Mouse (Mus musculus) cerebellum, adult 2 months (tissue): ENCODE data around the gene Fbxl5.

Source experiments
- CTCF ChIP-seq: fragments of 200-500 bp; IDR thresholded peaks from 2 replicates; pipeline ENCODE4 v1.5.1; 2011; ENCODE audit warnings: low read depth, mild to moderate bottlenecking, control low read depth, low read length, moderate library complexity, borderline replicate concordance; ENCODE audit not compliant: insufficient read depth
- POLR2A ChIP-seq: fragments of 200-500 bp; IDR thresholded peaks from 2 replicates; pipeline ENCODE4 v1.6.1; 2011; ENCODE audit warnings: low read length, control low read depth, borderline replicate concordance; ENCODE audit not compliant: insufficient read depth

GRCm38 (mm10) chr5:43820785-43821184, 653 bp downstream of the Fbxl5 start:
- no peak for TF ChIP-seq POLR2A
- no peak for TF ChIP-seq CTCF
